Mouse (Mus musculus) stomach, embryonic 15.5 days (tissue): ENCODE measurements around the gene Gsc. TPM values are rescaled to one million over a fixed set of nuclear protein-coding genes. Genes with fewer than 3 reads are reported as not detected.
"Not testable (repeated sequence)": the region's sequence is repeated elsewhere in the genome, so short reads cannot be mapped to it uniquely, and the experiment has no call there.

Source experiments
- ATAC-seq: fragments of 200-750 bp; cut with Nextera tagmentation; 2 replicates; pipeline ENCODE4 v1.8.0; 2017; ENCODE audit warnings: low read depth, moderate number of reproducible peaks, moderate TSS enrichment; ENCODE audit not compliant: insufficient read depth, low FRiP score
- H3K27ac ChIP-seq: fragments of 300-500 bp; sonication (generic); 2 replicates; pipeline ENCODE4 v1.5.1; 2015; ENCODE audit warnings: mild to moderate bottlenecking, inconsistent platforms
- H3K27me3 ChIP-seq: fragments of 300-500 bp; sonication (generic); replicated peaks from 2 replicates; pipeline ENCODE4 v1.6.1; 2015; ENCODE audit warnings: inconsistent platforms
- H3K36me3 ChIP-seq: fragments of 300-500 bp; sonication (generic); 2 replicates; pipeline ENCODE4 v1.6.1; 2015; ENCODE audit warnings: inconsistent platforms
- H3K4me1 ChIP-seq: fragments of 300-500 bp; sonication (generic); 2 replicates; pipeline ENCODE4 v1.6.1; 2015; ENCODE audit warnings: inconsistent platforms
- H3K4me2 ChIP-seq: fragments of 300-500 bp; sonication (generic); 2 replicates; pipeline ENCODE4 v1.6.1; 2015; ENCODE audit warnings: mild to moderate bottlenecking, inconsistent platforms
- H3K4me3 ChIP-seq: fragments of 300-500 bp; sonication (generic); replicated peaks from 2 replicates; pipeline ENCODE4 v1.5.1; 2015; ENCODE audit warnings: inconsistent platforms
- H3K9ac ChIP-seq: fragments of 300-500 bp; sonication (generic); 2 replicates; pipeline ENCODE4 v1.6.1; 2015; ENCODE audit warnings: inconsistent platforms
- H3K9me3 ChIP-seq: fragments of 300-500 bp; sonication (generic); 2 replicates; pipeline ENCODE4 v1.6.1; 2016; ENCODE audit warnings: inconsistent platforms
- WGBS: fragments of 180-500 bp; shearing (Covaris S2); methylation state at CpG from one replicate; pipeline ENCODE4 v1.1.7; 2015; 5-methylcytosine and 5-hydroxymethylcytosine counted together
- polyA plus RNA-seq: library from polyadenylated mRNA; unstranded; fragments of >200 nt; fragmentation: Nextera tagmentation; extraction: Ambion mirVana; gene quantifications from 2 replicates; pipeline ENCODE4 v1.2.1, GENCODE M21; 2015

Gsc gene
- polyA plus RNA-seq, 1 experiment from 2014 or later, result 0.60 TPM

DNA sequence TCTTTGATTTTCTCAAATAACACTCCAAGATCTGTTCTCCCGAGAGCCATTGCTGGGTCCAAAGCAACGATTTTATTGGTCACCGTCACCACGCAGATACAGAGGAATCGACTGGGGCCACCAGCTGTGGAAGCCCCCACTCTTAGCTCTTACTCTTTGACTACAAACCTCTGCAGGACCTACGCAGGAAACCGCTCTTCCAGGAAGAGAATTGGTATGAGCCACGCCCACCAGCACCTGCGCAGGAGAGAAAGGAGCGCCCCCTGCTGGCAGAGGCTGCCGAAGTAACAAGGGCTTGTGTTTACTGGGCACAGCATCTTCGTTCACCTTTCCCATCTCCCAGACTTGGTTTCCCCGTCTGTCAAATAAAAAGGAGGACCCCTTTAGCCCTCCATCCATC is 25.0 kb downstream of the Gsc start:
- Histone ChIP-seq H3K27me3 (no peaks in the 10 kb centered on the region), H3K27ac (no peak overlapping the region), H3K4me2 (no peak overlapping the region), H3K4me3 (no peak overlapping the region), H3K9me3 (no peaks in the 10 kb centered on the region), H3K9ac (no peak overlapping the region), H3K4me1 (no peaks in the 10 kb centered on the region), H3K36me3 (no peaks in the 10 kb centered on the region)
- WGBS, result 33% methylated on average over 13 of the region's 13 CpGs
- no peak for ATAC-seq

DNA sequence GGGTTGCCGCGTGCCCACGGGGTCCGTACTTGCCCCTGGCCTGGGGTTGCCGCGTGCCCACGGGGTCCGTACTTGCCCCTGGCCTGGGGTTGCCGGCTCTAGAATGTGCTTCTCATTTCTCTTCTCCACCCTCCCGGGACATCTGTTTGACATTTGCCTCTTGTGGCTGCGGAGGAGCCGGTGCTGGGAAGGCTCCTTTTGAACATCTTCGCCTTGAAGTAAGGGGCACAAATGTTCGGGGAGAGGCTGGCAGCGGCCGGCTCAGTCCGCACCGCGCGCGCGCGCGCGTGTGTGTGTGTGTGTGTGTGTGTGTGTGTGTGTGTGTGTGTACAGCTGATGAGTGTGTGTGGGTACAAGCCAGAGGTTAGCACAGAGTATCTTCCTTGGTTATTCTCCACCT is 26.1 kb downstream of the Gsc start:
- ATAC-seq, H3K27me3 ChIP-seq, H3K27ac ChIP-seq, H3K4me2 ChIP-seq, H3K9ac ChIP-seq, H3K36me3 ChIP-seq, H3K9me3 ChIP-seq, H3K4me3 ChIP-seq, H3K4me1 ChIP-seq: not testable (repeated sequence)
- 76% methylated on average over 25 of the region's 25 CpGs for WGBS

GRCm38 (mm10) chr12:104443716-104444115 is 29.4 kb downstream of the Gsc start:
- H3K4me1 ChIP-seq, result no peaks in the 10 kb centered on the region
- H3K36me3 ChIP-seq, result no peaks in the 10 kb centered on the region
- no peak overlapping the region for H3K4me3 ChIP-seq
- H3K9ac ChIP-seq, result no peak overlapping the region
- ATAC-seq, result no peak
- WGBS, result 82% methylated on average over 11 of the region's 11 CpGs
- no peaks in the 10 kb centered on the region; the same call in none of the 2 replicates for H3K27me3 ChIP-seq
- H3K4me2 ChIP-seq, result no peak overlapping the region
- H3K27ac ChIP-seq, result no peak overlapping the region
- H3K9me3 ChIP-seq, result no peaks in the 10 kb centered on the region

GRCm38 (mm10) chr12:104440087-104440760 is 32.9 kb downstream of the Gsc start:
- H3K36me3 ChIP-seq, result no peaks in the 10 kb centered on the region
- H3K4me2 ChIP-seq, result 0 out of 2 replicates have a peak overlapping the region, but pooled peaks have one; percentile 1
- no peak overlapping the region for H3K27ac ChIP-seq
- H3K9me3 ChIP-seq, result no peaks in the 10 kb centered on the region
- H3K4me3 ChIP-seq, result no peak overlapping the region
- 11% methylated on average over 22 of the region's 22 CpGs for WGBS
- no peak overlapping the region for H3K9ac ChIP-seq
- no peaks in the 10 kb centered on the region; the same call in none of the 2 replicates for H3K27me3 ChIP-seq
- no peak for ATAC-seq
- no peaks in the 10 kb centered on the region for H3K4me1 ChIP-seq

GRCm38 (mm10) chr12:104433951-104434735 is 39.0 kb downstream of the Gsc start:
- no peaks in the 10 kb centered on the region for H3K9me3 ChIP-seq
- 65% methylated on average over 20 of the region's 20 CpGs for WGBS
- H3K27me3 ChIP-seq, result no peaks in the 10 kb centered on the region; the same call in 1 of the 2 replicates
- H3K4me2 ChIP-seq, result no peak overlapping the region
- no peaks in the 10 kb centered on the region for H3K36me3 ChIP-seq
- no peak for ATAC-seq
- H3K9ac ChIP-seq, result no peak overlapping the region
- no peak overlapping the region for H3K27ac ChIP-seq
- H3K4me1 ChIP-seq, result no peaks in the 10 kb centered on the region
- no peak overlapping the region for H3K4me3 ChIP-seq

- no peak overlapping the region for H3K4me2 ChIP-seq
- H3K36me3 ChIP-seq, result no peaks in the 10 kb centered on the region
- H3K4me1 ChIP-seq, result no peaks in the 10 kb centered on the region
- 49% methylated on average over 7 of the region's 7 CpGs for WGBS
- H3K27me3 ChIP-seq, result no peaks in the 10 kb centered on the region
- ATAC-seq, result no peak
- no peak overlapping the region for H3K9ac ChIP-seq
- H3K9me3 ChIP-seq, result no peaks in the 10 kb centered on the region
- no peak overlapping the region for H3K27ac ChIP-seq
- H3K4me3 ChIP-seq, result no peak overlapping the region
These were observed 39.9 kb downstream of the Gsc start for GRCm38 (mm10) chr12:104433214-104433613.

DNA sequence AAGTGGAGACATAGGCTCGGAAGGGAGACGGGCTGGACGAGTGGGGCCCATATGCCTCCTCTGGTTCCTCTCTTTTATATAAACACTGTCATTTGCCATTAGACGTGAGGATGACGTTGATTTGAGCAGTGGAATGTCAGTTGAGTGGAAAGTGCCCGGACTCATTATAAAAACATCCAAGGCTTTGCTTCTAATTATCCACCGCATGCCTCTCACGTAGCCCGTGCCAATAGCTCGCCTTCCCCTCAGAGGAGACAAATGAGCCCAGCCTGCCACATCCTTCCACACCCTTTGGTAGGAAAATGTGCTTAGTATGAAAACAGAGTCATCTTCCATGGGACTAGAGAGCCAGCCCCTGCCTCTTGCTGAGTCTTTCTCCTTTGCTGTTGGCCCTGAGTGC is 41.8 kb downstream of the Gsc start:
- no peak overlapping the region for H3K4me2 ChIP-seq
- H3K4me3 ChIP-seq, result no peak overlapping the region
- no peak overlapping the region for H3K9ac ChIP-seq
- no peaks in the 10 kb centered on the region for H3K4me1 ChIP-seq
- ATAC-seq, result no peak
- no peak overlapping the region for H3K27ac ChIP-seq
- no peaks in the 10 kb centered on the region for H3K27me3 ChIP-seq
- no peaks in the 10 kb centered on the region for H3K36me3 ChIP-seq
- WGBS, result 54% methylated on average over 10 of the region's 10 CpGs
- no peaks in the 10 kb centered on the region for H3K9me3 ChIP-seq

DNA sequence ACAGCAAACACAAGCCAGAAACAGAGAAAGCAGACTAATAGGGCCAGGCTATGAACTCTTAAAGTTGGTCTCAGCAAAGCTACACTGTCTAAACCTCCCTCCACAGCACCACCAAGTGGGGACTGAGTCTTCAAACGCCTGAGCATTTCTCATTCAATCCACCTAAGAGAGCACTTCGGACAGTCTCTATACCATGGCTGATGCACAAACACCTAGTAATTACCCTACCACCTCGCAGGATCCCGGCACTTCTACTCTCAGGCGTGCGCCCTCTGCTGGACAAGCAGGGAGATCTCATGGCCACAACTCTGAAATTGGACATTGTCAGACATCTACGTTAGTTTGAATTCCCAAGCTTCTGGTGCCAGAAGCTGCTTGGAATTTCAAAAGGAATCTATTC is 46.2 kb downstream of the Gsc start:
- ATAC-seq, result no peak
- no peaks in the 10 kb centered on the region for H3K4me1 ChIP-seq
- no peaks in the 10 kb centered on the region for H3K36me3 ChIP-seq
- H3K4me3 ChIP-seq, result no peak overlapping the region
- no peak overlapping the region for H3K4me2 ChIP-seq
- no peak overlapping the region for H3K9ac ChIP-seq
- no peak overlapping the region for H3K27ac ChIP-seq
- 4% methylated on average over 7 of the region's 7 CpGs for WGBS
- no peaks in the 10 kb centered on the region for H3K27me3 ChIP-seq
- H3K9me3 ChIP-seq, result no peaks in the 10 kb centered on the region

DNA sequence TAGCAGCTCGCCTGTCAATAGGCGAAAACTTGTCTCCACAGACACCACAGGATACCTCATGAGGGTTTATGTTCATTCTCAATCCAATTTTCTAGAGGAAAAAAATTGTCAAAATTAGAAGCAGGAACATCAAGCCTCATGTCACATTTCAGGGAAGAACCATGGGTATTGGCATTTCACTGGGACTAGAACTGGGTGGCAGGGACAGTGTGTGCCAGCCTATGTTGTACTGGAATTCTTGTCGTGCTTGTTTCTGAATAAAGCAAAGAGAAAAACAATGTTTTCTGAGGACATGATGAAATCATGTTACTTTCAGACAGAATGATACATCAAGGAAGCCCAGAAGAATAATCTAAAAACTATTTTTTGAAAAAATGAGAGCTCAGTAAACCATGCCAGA is 47.5 kb downstream of the Gsc start:
- Histone ChIP-seq H3K4me3 (no peak overlapping the region), H3K9ac (no peak overlapping the region), H3K9me3 (no peaks in the 10 kb centered on the region), H3K27me3 (no peaks in the 10 kb centered on the region), H3K27ac (no peak overlapping the region), H3K36me3 (no peaks in the 10 kb centered on the region), H3K4me2 (no peak overlapping the region), H3K4me1 (no peaks in the 10 kb centered on the region)
- 76% methylated on average over 3 of the region's 3 CpGs for WGBS
- ATAC-seq, result no peak

DNA sequence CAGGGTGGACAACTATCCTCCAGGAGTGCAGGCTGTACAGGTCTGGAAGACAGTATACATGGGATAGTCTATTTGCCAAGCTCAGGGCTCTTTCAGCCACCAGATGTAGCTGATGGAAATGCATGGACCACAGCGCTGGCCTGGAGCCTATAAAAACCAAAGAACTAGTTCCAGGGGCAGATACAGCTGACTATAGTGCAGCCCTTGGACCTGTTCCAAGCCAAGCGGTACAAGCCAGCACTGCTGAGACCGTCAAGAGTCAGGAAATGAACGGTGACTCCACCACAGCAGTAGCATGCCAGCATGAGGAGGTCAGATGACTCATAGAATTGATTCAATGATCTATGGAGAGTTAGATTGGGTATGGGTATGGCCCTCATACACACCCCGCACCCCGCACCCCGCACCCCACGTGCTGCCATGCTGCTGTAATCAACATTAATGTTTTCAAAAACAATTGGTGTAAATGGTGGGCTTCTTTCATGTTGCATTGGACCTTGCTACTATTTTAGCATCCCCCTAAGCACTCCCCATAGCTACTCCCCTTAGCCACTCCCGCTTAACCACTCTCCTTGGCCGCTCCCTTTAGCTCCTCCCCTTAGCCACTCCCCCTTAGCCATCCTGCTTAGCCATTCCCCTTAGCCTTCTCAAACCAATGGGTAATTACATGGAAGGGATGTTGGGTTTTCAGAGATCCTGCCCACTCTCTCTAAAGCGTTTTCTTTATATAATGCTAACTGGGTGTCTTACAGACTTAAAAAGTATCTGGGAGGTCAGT is 50.3 kb downstream of the Gsc start:
- H3K9me3 ChIP-seq, result no peaks in the 10 kb centered on the region
- H3K9ac ChIP-seq, result no peak overlapping the region
- H3K36me3 ChIP-seq, result no peaks in the 10 kb centered on the region
- 64% methylated on average over 11 of the region's 11 CpGs for WGBS
- ATAC-seq, result peak; percentile 21; the same call in 1 of the 2 replicates
- no peak overlapping the region for H3K4me2 ChIP-seq
- no peak overlapping the region for H3K27ac ChIP-seq
- H3K4me1 ChIP-seq, result 0 out of 2 replicates have a peak, but pooled peaks cover 3% of the 10 kb centered on the region
- no peaks in the 10 kb centered on the region for H3K27me3 ChIP-seq
- no peak overlapping the region for H3K4me3 ChIP-seq
